Mouse (Mus musculus) kidney, postnatal 0 days (tissue): ENCODE data around the gene Ncam1. TPM values are rescaled to one million over a fixed set of nuclear protein-coding genes. Genes with fewer than 3 reads are reported as not detected.

Source experiments
- ATAC-seq: fragments of 200-750 bp; cut with Nextera tagmentation; replicated peaks from 2 replicates; pipeline ENCODE4 v1.8.0; 2017; ENCODE audit warnings: low read depth, moderate number of reproducible peaks, moderate TSS enrichment, moderate library complexity; ENCODE audit not compliant: low FRiP score
- DNase-seq: peaks from one replicate; pipeline ENCODE4 v3.0.0-alpha.2; 2016; ENCODE audit warnings: low spot score
- H3K27ac ChIP-seq: fragments of 300-500 bp; sonication (generic); 2 replicates; pipeline ENCODE4 v1.5.1; 2014; ENCODE audit warnings: mild to moderate bottlenecking
- H3K27me3 ChIP-seq: fragments of 300-500 bp; sonication (generic); 2 replicates; pipeline ENCODE4 v1.6.1; 2014; ENCODE audit warnings: low read length, mixed read lengths; ENCODE audit not compliant: insufficient read depth
- H3K36me3 ChIP-seq: fragments of 300-500 bp; sonication (generic); 2 replicates; pipeline ENCODE4 v1.6.1; 2014; ENCODE audit warnings: low read length, mixed read lengths; ENCODE audit not compliant: insufficient read depth
- H3K4me1 ChIP-seq: fragments of 300-500 bp; sonication (generic); replicated peaks from 2 replicates; pipeline ENCODE4 v1.6.1; 2014; ENCODE audit warnings: antibody characterized with exemption, low read length, mixed read lengths; ENCODE audit not compliant: insufficient read depth
- H3K4me2 ChIP-seq: fragments of 300-500 bp; sonication (generic); 2 replicates; pipeline ENCODE4 v1.6.1; 2014; ENCODE audit warnings: mild to moderate bottlenecking, low read length, moderate library complexity, mixed read lengths
- H3K4me3 ChIP-seq: fragments of 300-500 bp; sonication (generic); replicated peaks from 2 replicates; pipeline ENCODE4 v1.5.1; 2014; ENCODE audit warnings: low read depth, low read length
- H3K9ac ChIP-seq: fragments of 300-500 bp; sonication (generic); 2 replicates; pipeline ENCODE4 v1.6.1; 2014; ENCODE audit warnings: low read depth, low read length
- H3K9me3 ChIP-seq: fragments of 300-500 bp; sonication (generic); replicated peaks from 2 replicates; pipeline ENCODE4 v1.6.1; 2016; ENCODE audit warnings: low read length, inconsistent platforms, mixed read lengths
- CTCF ChIP-seq: IDR thresholded peaks from 2 replicates; pipeline ENCODE4 v1.5.1; 2016; ENCODE audit warnings: antibody characterized with exemption, low read depth, mild to moderate bottlenecking, moderate library complexity
- WGBS: fragments of 180-500 bp; shearing (Covaris S2); extraction: QIAGEN DNeasy Blood & Tissue Kit; methylation state at CpG from one replicate; pipeline ENCODE4 v1.1.7; 2014; 5-methylcytosine and 5-hydroxymethylcytosine counted together
- polyA plus RNA-seq: library from polyadenylated mRNA; unstranded; fragments of >200 nt; fragmentation: Nextera tagmentation; extraction: Ambion mirVana; gene quantifications from 2 replicates; pipeline ENCODE4 v1.2.1, GENCODE M21; 2015

Ncam1 gene
- polyA plus RNA-seq, 1 experiment from 2014 or later: 81.2 TPM

GRCm38 (mm10) chr9:49640142-49640541 is 158.6 kb downstream of the Ncam1 start:
- DNase-seq (no peak), ATAC-seq (no peak)
- no peak for TF ChIP-seq CTCF
- Histone ChIP-seq H3K27ac (no peak overlapping the region), H3K36me3 (no peaks in the 10 kb centered on the region), H3K27me3 (no peaks in the 10 kb centered on the region), H3K4me2 (no peak overlapping the region), H3K4me3 (no peak overlapping the region), H3K9me3 (no peaks in the 10 kb centered on the region), H3K9ac (no peak overlapping the region), H3K4me1 (no peaks in the 10 kb centered on the region)
- WGBS: 35% methylated on average over 8 of the region's 8 CpGs

- no peak for ATAC-seq
- no peaks in the 10 kb centered on the region for H3K36me3 ChIP-seq
- no peaks in the 10 kb centered on the region for H3K9me3 ChIP-seq
- no peaks in the 10 kb centered on the region for H3K4me1 ChIP-seq
- DNase-seq: no peak
- H3K9ac ChIP-seq: no peak overlapping the region
- no peak overlapping the region for H3K27ac ChIP-seq
- H3K4me2 ChIP-seq: no peak overlapping the region
- no peak overlapping the region for H3K4me3 ChIP-seq
- H3K27me3 ChIP-seq: no peaks in the 10 kb centered on the region
- peak; percentile 28; the same call in 1 of the 2 replicates for TF ChIP-seq CTCF
These were observed 160.8 kb downstream of the Ncam1 start for GRCm38 (mm10) chr9:49637955-49638354.

GRCm38 (mm10) chr9:49635668-49636326 is 162.9 kb downstream of the Ncam1 start:
- Histone ChIP-seq H3K9ac (no peak overlapping the region), H3K27ac (no peak overlapping the region), H3K27me3 (no peaks in the 10 kb centered on the region), H3K4me1 (no peaks in the 10 kb centered on the region), H3K36me3 (no peaks in the 10 kb centered on the region), H3K4me3 (no peak overlapping the region), H3K9me3 (no peaks in the 10 kb centered on the region), H3K4me2 (no peak overlapping the region)
- no peak for ATAC-seq
- no peak for DNase-seq
- WGBS: 72% methylated on average over 11 of the region's 11 CpGs
- TF ChIP-seq CTCF: no peak

GRCm38 (mm10) chr9:49632591-49632990 is 166.1 kb downstream of the Ncam1 start:
- WGBS: 83% methylated on average over 2 of the region's 2 CpGs
- no peak for TF ChIP-seq CTCF
- H3K36me3 ChIP-seq: no peaks in the 10 kb centered on the region
- no peaks in the 10 kb centered on the region for H3K27me3 ChIP-seq
- DNase-seq (no peak), ATAC-seq (no peak)
- no peaks in the 10 kb centered on the region for H3K9me3 ChIP-seq
- H3K4me1 ChIP-seq: no peaks in the 10 kb centered on the region
- H3K4me3 ChIP-seq: no peak overlapping the region
- H3K27ac ChIP-seq: no peak overlapping the region
- H3K9ac ChIP-seq: no peak overlapping the region
- no peak overlapping the region for H3K4me2 ChIP-seq

GRCm38 (mm10) chr9:49630336-49630735 is 168.4 kb downstream of the Ncam1 start:
- DNase-seq: no peak
- Histone ChIP-seq H3K9ac (no peak overlapping the region), H3K4me3 (no peak overlapping the region), H3K36me3 (no peaks in the 10 kb centered on the region), H3K4me2 (no peak overlapping the region), H3K4me1 (no peaks in the 10 kb centered on the region), H3K27ac (no peak overlapping the region), H3K27me3 (no peaks in the 10 kb centered on the region), H3K9me3 (no peaks in the 10 kb centered on the region)
- no peak for ATAC-seq
- no peak for TF ChIP-seq CTCF
- WGBS: 85% methylated on average over 2 of the region's 2 CpGs

- Histone ChIP-seq H3K4me2 (no peak overlapping the region), H3K36me3 (no peaks in the 10 kb centered on the region), H3K9me3 (no peaks in the 10 kb centered on the region), H3K4me3 (no peak overlapping the region), H3K9ac (no peak overlapping the region), H3K27ac (no peak overlapping the region), H3K4me1 (no peaks in the 10 kb centered on the region), H3K27me3 (no peaks in the 10 kb centered on the region)
- DNase-seq (no peak), ATAC-seq (no peak)
- 87% methylated on average over 6 of the region's 6 CpGs for WGBS
- TF ChIP-seq CTCF: no peak
These were observed 173.8 kb downstream of the Ncam1 start for GRCm38 (mm10) chr9:49624910-49625309.

- DNase-seq (no peak), ATAC-seq (no peak)
- 76% methylated on average over 3 of the region's 3 CpGs for WGBS
- no peaks in the 10 kb centered on the region for H3K4me1 ChIP-seq
- no peaks in the 10 kb centered on the region for H3K9me3 ChIP-seq
- H3K36me3 ChIP-seq: no peaks in the 10 kb centered on the region
- no peak overlapping the region for H3K27ac ChIP-seq
- no peaks in the 10 kb centered on the region for H3K27me3 ChIP-seq
- no peak overlapping the region for H3K4me2 ChIP-seq
- H3K9ac ChIP-seq: no peak overlapping the region
- TF ChIP-seq CTCF: no peak
- no peak overlapping the region for H3K4me3 ChIP-seq
These were observed 174.7 kb downstream of the Ncam1 start for GRCm38 (mm10) chr9:49623934-49624505.
